Mouse (Mus musculus) ES-Bruce4 (cell line): ENCODE data around the gene Cdh13. TPM values are rescaled to one million over a fixed set of nuclear protein-coding genes. Genes with fewer than 3 reads are reported as not detected.

Experiments used
- H3K27ac ChIP-seq: 2 replicates; pipeline ENCODE4 v1.5.1; 2012; ENCODE audit warnings: low read length, inconsistent platforms; ENCODE audit not compliant: insufficient read depth
- H3K27me3 ChIP-seq: 2 replicates; pipeline ENCODE4 v1.6.1; 2012; ENCODE audit warnings: mild to moderate bottlenecking, low read length, inconsistent platforms; ENCODE audit not compliant: control insufficient read depth, poor library complexity, insufficient read depth, severe bottlenecking
- H3K36me3 ChIP-seq: 2 replicates; pipeline ENCODE4 v1.6.1; 2012; ENCODE audit warnings: inconsistent platforms, mild to moderate bottlenecking, low read length, moderate library complexity; ENCODE audit not compliant: control insufficient read depth, poor library complexity, insufficient read depth, severe bottlenecking
- H3K4me1 ChIP-seq: one replicate; pipeline ENCODE4 v1.8.1; 2011; ENCODE audit warnings: low read length; ENCODE audit not compliant: control insufficient read depth, insufficient read depth
- H3K4me3 ChIP-seq: 2 replicates; pipeline ENCODE4 v1.5.1; 2011; ENCODE audit warnings: low read depth, mild to moderate bottlenecking, low read length
- H3K9ac ChIP-seq: 2 replicates; pipeline ENCODE4 v1.6.1; 2012; ENCODE audit warnings: low read depth, mild to moderate bottlenecking, inconsistent platforms; ENCODE audit not compliant: poor library complexity, severe bottlenecking
- H3K9me3 ChIP-seq: replicated peaks from 2 replicates; pipeline ENCODE4 v1.6.1; 2012; ENCODE audit warnings: mild to moderate bottlenecking, low read length, inconsistent platforms; ENCODE audit not compliant: control insufficient read depth, poor library complexity, insufficient read depth, severe bottlenecking
- CTCF ChIP-seq: IDR thresholded peaks from one replicate; pipeline ENCODE4 v1.8.1; 2011; ENCODE audit warnings: low read depth, low read length
- EP300 ChIP-seq: IDR thresholded peaks from 2 replicates; pipeline ENCODE4 v1.6.1; 2011; ENCODE audit warnings: low read depth, low read length; ENCODE audit not compliant: insufficient read depth
- POLR2A ChIP-seq: IDR thresholded peaks from one replicate; pipeline ENCODE4 v1.8.1; 2011; ENCODE audit warnings: low read length; ENCODE audit not compliant: insufficient read depth
- polyA plus RNA-seq: library from polyadenylated mRNA; stranded (reverse); fragments of >200 nt; gene quantifications from 2 replicates; pipeline ENCODE4 v1.2.4, GENCODE M21; 2011; ENCODE audit warnings: low read depth; ENCODE audit not compliant: missing spikeins, insufficient read depth, insufficient read length

The Cdh13 gene
- polyA plus RNA-seq, 1 experiment: 2.0 TPM

GRCm38 (mm10) chr8:118809660-118810059 is 526.1 kb downstream of the Cdh13 start:
- no peak for TF ChIP-seq CTCF
- no peak for TF ChIP-seq POLR2A
- no peak for TF ChIP-seq EP300

GRCm38 (mm10) chr8:118815055-118815454 is 531.5 kb downstream of the Cdh13 start:
- no peak overlapping the region for H3K27ac ChIP-seq
- no peaks in the 10 kb centered on the region for H3K9me3 ChIP-seq
- no peak overlapping the region for H3K9ac ChIP-seq
- no peaks in the 10 kb centered on the region for H3K36me3 ChIP-seq
- H3K27me3 ChIP-seq: no peaks in the 10 kb centered on the region; the same call in 1 of the 2 replicates
- no peaks in the 10 kb centered on the region for H3K4me1 ChIP-seq
- no peak overlapping the region for H3K4me3 ChIP-seq
- TF ChIP-seq EP300 (no peak), CTCF (no peak), POLR2A (no peak)

More at GRCm38 (mm10) chr8:118809660-118810059, 526.1 kb downstream of the Cdh13 start:
- H3K4me3 ChIP-seq: no peak overlapping the region
- H3K27me3 ChIP-seq: no peaks in the 10 kb centered on the region
- no peaks in the 10 kb centered on the region for H3K9me3 ChIP-seq
- H3K36me3 ChIP-seq: no peaks in the 10 kb centered on the region
- no peaks in the 10 kb centered on the region for H3K4me1 ChIP-seq
- H3K9ac ChIP-seq: no peak overlapping the region
- H3K27ac ChIP-seq: no peak overlapping the region

- no peaks in the 10 kb centered on the region for H3K27me3 ChIP-seq
- H3K9me3 ChIP-seq: peaks cover 16% of the 10 kb centered on the region
- H3K9ac ChIP-seq: no peak overlapping the region
- H3K27ac ChIP-seq: no peak overlapping the region
- H3K4me3 ChIP-seq: no peak overlapping the region
- H3K4me1 ChIP-seq: no peaks in the 10 kb centered on the region
- no peaks in the 10 kb centered on the region for H3K36me3 ChIP-seq
- TF ChIP-seq EP300 (no peak), POLR2A (no peak), CTCF (no peak)
Measured at GRCm38 (mm10) chr8:118826761-118827160, 543.2 kb downstream of the Cdh13 start.

- no peaks in the 10 kb centered on the region for H3K27me3 ChIP-seq
- no peaks in the 10 kb centered on the region for H3K36me3 ChIP-seq
- H3K9me3 ChIP-seq: peaks cover 16% of the 10 kb centered on the region
- H3K9ac ChIP-seq: no peak overlapping the region
- H3K27ac ChIP-seq: no peak overlapping the region
- no peak overlapping the region for H3K4me3 ChIP-seq
- no peak for TF ChIP-seq POLR2A
- no peak for TF ChIP-seq EP300
- TF ChIP-seq CTCF: no peak
- no peaks in the 10 kb centered on the region for H3K4me1 ChIP-seq
Measured at GRCm38 (mm10) chr8:118827726-118828125, 544.2 kb downstream of the Cdh13 start.

GRCm38 (mm10) chr8:118830291-118830690 is 546.8 kb downstream of the Cdh13 start:
- H3K4me3 ChIP-seq: no peak overlapping the region
- H3K4me1 ChIP-seq: no peaks in the 10 kb centered on the region
- no peak overlapping the region for H3K9ac ChIP-seq
- H3K27me3 ChIP-seq: no peaks in the 10 kb centered on the region
- no peak overlapping the region for H3K27ac ChIP-seq
- TF ChIP-seq CTCF (no peak), POLR2A (no peak), EP300 (no peak)
- H3K9me3 ChIP-seq: peaks cover 16% of the 10 kb centered on the region
- no peaks in the 10 kb centered on the region for H3K36me3 ChIP-seq

GRCm38 (mm10) chr8:118831026-118831425 is 547.5 kb downstream of the Cdh13 start:
- no peaks in the 10 kb centered on the region for H3K4me1 ChIP-seq
- no peak overlapping the region for H3K4me3 ChIP-seq
- H3K27ac ChIP-seq: no peak overlapping the region
- no peak for TF ChIP-seq CTCF
- no peak for TF ChIP-seq POLR2A
- no peak for TF ChIP-seq EP300
- no peaks in the 10 kb centered on the region for H3K36me3 ChIP-seq
- H3K9ac ChIP-seq: no peak overlapping the region
- H3K9me3 ChIP-seq: peaks cover 16% of the 10 kb centered on the region
- H3K27me3 ChIP-seq: no peaks in the 10 kb centered on the region

GRCm38 (mm10) chr8:118838801-118839200 is 555.3 kb downstream of the Cdh13 start:
- H3K27ac ChIP-seq: no peak overlapping the region
- H3K9me3 ChIP-seq: no peaks in the 10 kb centered on the region
- no peak overlapping the region for H3K9ac ChIP-seq
- H3K27me3 ChIP-seq: no peaks in the 10 kb centered on the region
- TF ChIP-seq CTCF: no peak
- TF ChIP-seq POLR2A: no peak
- no peak for TF ChIP-seq EP300
- H3K4me3 ChIP-seq: no peak overlapping the region
- no peaks in the 10 kb centered on the region for H3K36me3 ChIP-seq
- peaks cover 2% of the 10 kb centered on the region for H3K4me1 ChIP-seq
